Mouse (Mus musculus): ENCODE results near the gene Ssh2. TPM values are rescaled to one million over a fixed set of nuclear protein-coding genes. Genes with fewer than 3 reads are reported as not detected.

Ssh2 gene
- total RNA-seq (2022) = 10 to 100 TPM; 33.1 to 38.3 (median 36.1) TPM

DNA sequence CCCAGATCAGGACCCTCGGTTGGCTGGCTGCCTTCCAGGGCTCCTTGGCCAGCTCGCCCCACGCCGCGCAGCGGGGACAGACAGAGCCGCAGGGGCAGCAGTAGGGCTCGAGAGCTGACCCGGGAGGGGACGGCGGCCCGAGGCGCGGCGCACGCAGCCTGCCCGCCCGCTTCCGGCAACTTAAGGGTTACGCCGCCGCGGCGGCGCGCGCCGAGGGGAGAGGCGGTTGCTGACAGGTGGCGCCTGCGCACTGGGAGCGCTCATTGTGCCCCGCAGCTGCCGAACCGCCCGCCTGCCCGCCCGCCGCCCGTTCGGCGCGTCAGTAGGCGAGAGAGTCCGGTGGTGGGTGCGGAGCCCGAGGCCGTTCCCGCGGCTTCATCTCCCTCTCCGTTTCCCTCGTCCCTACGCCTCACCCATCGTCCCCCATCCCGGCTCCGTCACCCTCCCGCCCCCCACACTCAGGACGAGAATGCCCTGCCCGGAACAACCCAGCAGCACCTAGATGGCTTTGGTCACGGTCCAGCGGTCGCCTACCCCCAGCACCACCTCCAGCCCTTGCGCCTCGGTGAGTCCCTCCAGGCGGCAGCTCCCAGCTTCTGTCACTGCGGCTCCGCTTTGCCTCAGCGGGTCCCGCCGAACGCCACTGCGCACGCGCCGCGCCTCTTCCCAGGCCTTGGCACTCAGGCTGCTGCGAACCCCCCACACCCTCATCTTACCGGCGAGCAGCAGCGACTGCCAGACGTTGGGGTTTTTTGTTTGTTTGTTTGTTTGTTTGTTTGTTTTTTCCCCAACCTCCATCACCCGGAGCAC, at the start of gene Ssh2:
Gene Ssh2, plus strand, starts transcription at position 337 of the 810 bp plus-strand sequence.
- peak; percentile 56 to 77 for DNase-seq (ENCODE audit: low spot score in 2 of 2)

DNA sequence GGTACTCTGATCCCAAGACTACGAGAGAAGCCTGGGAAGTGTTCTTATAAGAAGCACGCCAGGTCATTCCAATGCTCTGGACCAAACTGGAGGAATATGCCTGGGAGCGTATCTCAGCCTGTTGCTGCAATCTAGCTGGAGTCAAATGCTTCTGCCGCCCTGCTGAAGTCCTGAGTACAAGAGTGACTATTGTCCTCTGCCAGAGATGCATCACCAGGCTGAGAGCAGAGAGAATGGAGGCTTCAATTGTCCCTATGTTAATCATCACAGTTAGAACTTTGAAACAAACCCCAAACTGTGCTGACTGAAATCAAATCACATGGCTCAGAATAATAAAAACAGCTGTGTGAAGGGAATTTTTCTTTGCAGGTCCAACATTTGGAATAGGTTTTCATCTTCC, 42.4 kb upstream of the Ssh2 start:
- peak; percentile 20 to 25 for DNase-seq (ENCODE audit: low spot score in 2 of 2)

DNA sequence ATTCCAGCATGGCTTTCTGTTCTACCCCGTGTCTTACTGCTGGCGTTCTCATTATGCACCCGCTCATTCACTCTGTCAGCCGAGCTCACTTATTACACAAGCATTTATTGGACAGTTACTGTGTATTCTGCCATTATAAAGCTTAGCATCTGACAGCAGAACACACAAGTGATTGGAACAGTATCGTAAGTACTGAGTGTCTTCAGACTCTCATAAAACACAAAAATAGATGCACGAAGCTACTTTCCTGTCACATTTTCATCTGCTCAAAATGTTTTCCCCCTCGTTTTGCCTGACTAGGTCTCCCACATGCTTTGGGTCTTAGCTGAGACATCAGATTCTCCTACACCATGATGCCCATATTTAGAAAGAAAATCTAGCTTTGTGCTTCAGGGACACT, 41.6 kb upstream of the Ssh2 start:
- peak; percentile 17 to 28 for DNase-seq (ENCODE audit: low spot score in 2 of 2)

DNA sequence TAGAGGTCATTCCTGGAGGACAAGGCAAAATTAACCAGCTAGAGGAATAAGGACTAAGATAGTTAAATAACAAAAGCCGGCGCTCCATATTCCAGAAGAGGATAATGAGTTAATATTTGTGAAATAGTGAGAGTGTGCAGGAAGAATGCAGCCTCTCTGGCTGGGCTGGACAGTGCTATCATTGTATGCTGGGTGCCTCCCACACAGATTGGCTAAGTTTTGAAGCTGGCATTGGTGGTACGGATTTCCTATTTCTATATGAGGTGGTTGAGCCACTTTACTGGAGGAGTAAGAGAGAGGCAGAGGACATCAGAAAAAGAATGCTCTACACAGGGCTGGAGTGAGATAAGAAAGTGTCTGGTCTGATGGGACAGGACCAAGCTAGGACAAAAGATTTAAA, 36.3 kb upstream of the Ssh2 start:
- no peak for DNase-seq (ENCODE audit: low spot score in 2 of 2)

DNA sequence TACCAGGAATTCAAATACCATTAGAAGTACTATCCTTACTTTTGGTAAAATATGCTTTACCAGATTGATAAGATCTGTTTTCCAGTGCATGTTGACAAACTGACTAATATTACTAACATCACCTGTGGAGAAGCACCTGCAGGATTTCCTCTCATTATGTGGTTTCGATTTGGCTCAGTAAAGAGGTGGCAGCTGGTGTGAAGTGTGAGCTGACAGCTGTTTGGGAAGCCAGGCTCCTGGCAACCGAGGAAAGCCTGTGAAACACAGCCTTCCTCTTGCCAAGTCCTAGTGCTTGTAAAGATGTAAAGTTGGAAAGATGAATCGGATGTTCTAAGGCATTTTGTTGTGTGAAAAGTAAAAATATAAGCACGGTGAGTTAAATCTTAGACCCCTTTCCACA, 35.2 kb upstream of the Ssh2 start:
- peak; percentile 22 to 59 for DNase-seq (ENCODE audit: low spot score in 2 of 2)

DNA sequence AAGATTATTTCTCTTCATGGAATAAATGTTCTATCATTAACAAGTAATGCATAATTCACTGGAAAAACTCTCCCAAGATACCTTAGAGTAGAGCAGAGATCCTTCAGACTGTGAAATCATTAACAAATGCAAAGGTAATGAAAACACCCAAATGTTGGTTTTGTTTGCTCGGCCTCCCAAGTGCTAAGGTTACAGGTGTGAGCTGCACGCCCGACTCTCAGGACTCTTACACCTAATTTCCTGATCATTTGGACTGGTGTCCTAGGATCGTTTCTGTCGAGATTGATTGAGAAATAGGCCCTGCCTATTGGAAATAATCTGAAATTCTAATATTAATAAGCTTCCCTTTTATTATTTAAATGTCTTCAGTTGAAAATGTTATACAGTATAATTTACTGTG, 34.6 kb upstream of the Ssh2 start:
- no peak for DNase-seq (ENCODE audit: low spot score in 2 of 2)

DNA sequence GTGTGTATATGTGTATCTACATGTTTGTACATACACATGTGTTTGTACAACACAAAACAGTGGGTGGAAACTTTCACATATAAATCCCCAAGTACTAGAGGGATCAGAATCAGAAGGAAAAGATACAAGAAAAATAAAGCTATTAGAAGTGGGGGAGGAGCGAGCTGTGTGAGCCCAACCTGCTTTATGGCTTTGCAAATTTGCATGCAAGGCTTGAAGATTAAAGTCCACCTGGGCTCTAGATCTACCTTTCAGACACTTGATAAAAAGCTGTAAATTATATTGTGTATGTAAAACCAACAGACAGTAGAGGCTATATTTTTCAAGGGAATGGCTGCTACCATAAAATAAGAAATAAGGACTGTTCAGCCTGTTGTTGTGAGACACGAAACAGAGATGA, 34.0 kb upstream of the Ssh2 start:
- no peak for DNase-seq (ENCODE audit: low spot score in 2 of 2)

DNA sequence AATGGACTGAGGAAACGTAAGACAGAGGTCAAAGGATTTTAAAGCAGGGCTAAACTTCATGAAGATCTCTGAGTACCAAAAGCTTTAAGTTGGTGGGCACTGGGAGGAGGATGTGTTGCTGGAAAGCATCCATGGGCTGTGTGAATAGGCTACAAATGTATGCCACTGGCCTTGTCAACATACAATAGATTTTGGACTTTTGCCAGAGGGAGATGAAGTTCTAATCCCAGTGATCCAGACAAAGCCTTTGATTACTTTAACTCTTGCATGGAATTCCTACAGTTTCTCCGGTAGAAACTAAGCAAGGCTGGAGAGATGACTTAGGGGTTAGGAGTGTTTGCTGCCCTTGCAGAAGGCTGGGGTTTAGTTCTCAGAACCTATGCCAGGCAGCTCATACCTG, 33.5 kb upstream of the Ssh2 start:
- DNase-seq (ENCODE audit: low spot score in 2 of 2) = no peak

DNA sequence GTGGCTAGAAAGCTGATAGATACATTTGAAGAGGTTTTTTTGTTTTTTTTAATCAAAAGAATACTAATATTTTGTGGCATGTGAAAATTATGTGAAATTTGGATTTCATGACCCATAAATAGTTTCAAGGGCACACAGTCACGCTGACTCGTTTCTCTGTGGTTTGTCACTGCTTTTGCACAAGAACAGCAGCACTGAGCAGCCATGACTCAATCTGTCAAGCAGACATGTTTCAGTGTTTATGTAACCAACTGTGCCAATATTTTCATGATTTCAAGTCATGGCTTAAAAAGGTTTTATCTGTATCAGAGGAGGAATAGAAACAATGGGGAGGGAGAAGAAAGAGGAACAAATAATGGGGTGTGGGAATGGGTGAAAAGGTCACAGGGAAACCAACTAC, 31.2 kb upstream of the Ssh2 start:
- DNase-seq (ENCODE audit: low spot score in 2 of 2) = no peak

DNA sequence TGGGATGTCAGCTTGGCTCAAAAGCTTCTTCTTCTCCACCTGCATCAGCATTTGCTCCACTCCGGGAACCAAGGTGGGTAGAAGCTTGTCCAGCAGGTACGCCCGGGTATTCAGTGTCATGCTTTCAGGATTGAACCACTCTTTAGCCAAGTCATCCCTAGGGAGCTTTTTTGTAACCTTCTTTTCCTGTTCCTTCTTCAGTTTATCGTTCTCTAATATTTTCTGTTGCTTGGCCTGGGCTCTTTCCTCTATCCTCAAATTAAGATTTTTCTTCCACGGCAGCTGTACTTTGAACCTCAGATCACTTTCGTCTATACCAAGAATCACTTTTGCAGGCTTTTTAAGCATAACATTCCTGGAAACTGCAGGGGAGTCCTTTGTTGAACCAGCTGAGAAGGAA, 27.2 kb upstream of the Ssh2 start, which contains the start of gene Efcab5:
Gene Efcab5, minus strand, starts transcription at position 101 of the 400 bp plus-strand sequence.
- no peak for DNase-seq (ENCODE audit: low spot score in 2 of 2)

DNA sequence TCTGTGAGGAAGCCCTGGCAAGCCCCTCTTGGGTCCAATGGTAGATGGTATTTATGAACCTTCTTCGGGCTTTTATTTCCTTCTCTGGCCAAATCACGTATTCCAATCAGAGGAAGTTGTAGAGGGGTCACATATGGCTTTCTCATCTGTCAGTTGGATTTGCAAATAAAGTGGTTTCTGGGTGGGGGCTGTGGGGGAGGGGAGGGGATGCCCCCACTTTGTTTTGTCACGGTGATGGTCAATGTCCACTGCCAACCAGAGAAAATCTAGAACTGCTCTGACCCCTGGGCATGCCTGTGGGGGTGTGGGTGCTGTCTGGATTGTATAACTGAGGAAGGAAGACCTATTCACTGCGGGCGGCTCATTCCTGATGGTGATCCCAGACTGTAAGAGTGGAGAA, 22.7 kb upstream of the Ssh2 start:
- no peak for DNase-seq (ENCODE audit: low spot score in 2 of 2)

DNA sequence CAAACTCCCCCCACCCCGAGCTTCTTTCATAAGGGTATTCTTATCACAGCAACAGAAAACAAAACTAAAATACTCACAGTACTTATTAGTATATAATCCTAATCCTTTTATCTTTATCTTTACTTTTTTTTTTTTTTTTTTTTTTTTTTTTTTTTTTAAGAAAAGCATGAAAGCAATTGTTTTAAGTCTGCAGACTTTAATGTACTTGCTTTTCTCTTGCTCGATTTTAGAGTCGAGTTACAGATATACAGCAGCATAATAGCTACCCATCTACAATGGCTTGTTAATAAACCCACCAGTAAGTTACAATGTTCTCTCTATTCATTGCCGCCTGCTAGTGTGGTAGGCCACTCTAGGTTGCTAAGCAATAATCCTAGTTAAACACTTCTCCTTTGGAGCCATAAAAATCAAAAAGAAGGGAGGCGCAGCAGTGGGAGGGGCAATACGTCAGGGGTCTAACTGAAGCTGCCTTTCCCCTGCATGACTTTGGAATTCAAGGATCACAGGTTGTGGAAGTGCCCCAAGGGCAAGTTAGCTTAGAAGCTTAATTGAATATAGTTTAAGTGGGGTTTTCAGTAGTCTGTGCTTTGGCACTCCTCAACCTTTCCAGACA, 22.0 kb upstream of the Ssh2 start:
- no peak for DNase-seq (ENCODE audit: low spot score in 2 of 2)

DNA sequence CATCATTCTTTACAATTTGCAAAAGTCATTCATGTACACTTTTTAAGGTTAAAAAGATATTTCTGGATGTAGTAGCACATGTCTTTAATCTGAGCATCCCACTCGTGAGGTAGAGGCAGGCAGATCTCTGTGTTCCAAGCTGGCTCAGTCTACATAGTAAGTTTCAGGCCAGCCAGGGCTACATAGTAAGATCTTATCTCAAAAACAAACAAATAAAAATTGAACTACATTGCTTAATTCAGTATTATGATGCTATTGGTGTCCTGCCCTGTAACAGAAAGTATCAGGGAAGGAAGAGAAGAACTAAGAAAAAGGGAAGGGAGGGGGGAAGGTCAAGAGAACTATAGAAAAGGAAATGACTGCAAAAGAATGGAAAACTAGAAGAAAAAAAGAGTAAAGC, 21.3 kb upstream of the Ssh2 start:
- DNase-seq (ENCODE audit: low spot score in 2 of 2) = no peak

DNA sequence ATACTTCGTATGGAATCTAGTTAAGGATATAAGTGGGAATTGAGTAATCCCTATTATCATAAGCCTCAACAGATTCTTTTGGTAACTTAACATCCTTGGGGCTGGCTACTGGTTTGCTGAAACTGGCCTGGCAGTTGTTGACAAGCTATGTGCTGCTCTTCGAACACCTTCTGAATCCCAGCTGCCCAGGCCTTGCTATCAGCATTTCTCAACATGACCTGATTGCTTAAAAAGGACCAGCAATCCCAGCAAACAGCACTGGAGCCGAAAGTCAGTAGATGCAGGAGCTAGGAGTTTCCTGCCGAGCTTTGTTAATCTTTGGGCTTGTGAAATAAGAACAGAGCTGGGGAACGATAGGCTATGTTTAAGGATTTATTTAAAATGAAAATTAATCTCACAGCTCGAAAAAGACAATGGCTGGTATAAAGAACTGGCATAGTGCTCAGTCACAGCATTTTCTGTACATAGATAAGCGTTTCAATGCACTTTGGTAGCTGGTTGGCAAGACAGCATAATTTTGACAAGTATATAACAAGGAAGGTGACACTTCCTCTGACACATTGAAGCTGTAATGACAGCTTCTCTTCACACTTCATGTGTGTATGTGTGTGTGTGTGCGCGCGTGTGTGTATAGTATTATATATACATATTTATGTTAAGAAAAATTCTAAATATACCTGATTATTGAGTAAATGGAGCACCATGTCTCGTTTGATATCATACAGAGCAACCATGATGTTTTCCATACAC, 20.6 kb upstream of the Ssh2 start:
- DNase-seq (ENCODE audit: low spot score in 2 of 2) = no peak

DNA sequence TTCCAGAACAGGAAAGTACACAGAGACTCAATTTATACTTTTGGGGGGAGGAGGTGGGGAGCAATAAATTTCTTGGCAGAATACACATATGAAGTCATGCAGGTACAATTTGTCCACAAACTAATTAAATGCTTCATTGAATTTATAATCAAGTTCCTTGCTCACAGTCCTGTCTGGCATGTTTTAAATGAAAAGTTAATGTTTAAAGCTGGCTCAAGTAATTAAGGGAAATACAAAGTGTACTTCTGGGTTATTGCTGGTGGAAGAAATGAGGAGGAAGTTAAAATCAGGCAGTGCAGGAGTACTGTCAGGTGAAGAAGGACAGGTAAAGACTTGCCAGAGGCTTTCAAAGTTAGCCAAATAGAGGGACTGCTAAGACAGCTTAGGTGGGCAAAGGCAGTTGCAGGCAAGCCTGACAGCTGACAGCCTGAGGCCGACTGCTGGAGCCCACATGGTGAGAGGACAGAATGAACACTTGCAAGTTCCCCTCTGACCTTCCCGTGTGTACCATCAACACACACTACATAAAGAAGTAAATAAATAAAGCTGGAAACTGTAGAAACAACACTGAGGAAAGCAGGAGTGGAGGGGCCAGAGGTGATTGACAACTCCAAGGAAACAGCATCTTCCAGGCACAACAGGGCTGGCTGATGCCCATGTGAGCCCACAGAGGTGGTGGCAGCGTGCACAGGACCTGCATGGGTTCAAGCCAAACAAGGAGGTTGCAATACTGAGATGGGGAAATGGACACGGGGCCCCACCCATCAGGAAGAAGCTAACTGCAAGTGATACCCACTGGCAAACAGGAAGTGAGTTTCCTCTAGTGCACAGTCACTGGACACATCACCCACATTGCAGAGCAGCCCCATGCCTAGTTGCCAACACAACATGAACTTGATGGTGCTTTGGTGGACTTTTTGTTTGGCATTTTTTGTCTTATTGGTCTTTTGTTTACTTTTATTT, 19.6 kb upstream of the Ssh2 start:
- no peak for DNase-seq (ENCODE audit: low spot score in 2 of 2)

DNA sequence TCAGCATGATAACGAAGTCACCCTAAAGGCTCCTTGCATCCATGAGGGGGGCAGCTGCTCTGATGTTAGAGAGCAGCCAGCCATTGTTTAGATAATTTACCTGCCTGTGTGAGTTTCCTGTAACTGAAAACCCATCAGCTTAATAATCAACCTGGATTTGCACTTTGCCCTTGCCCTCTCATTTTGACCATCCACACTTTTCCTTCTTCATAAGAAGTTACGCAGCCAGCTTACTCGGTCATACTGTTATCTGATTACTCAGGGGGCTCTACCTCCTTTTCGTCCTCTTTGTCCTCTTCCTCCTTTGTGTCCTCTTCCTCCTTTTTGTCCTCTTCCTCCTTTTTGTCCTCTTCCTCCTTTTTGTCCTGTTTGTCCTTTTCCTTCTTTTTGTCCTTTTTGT, 16.5 kb upstream of the Ssh2 start:
- DNase-seq (ENCODE audit: low spot score in 2 of 2) = no peak

DNA sequence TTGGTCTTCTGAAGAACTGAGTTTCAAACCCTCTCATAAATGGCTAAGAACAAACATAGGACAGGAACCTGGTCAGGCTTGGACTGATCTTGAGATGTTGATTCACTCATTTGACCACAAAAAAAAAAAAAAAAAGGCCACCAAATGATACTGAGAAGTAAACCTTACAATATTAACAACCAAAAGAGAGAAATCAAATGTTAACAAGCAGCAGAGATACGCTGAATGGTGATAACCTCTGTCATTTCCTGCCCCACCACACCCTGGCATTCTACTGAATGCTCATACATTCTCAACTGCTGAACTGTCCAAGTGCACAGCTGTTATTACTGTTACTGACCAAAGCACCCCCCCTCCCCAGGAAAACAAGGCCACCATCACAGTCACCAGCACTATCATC, 15.4 kb upstream of the Ssh2 start:
- DNase-seq (ENCODE audit: low spot score in 2 of 2) = no peak

DNA sequence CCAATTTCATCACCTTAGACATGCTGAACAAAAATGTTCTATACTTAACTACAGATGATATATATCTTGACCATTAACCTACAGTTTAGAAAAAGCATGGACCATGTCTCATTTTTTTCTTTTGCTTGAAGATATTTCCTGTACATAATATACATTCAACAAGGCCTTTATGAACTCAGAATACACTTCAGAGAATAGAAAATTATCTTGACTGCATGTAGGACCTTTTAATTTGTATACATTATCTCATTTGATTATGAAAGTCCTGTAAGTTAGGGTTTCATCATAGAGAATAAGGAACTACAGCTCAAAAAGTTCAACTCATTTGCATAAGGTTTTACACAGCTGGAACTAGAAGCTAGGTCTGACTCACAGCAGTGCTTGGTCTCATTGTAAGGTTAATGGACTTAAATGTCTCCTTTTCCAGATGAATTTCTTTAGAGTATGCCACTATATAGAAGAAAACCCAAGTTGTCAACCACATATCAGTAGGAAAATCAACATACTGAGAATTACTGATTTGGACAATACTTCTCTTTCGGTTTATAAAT, 1.9 kb upstream of the Ssh2 start:
- DNase-seq (ENCODE audit: low spot score in 2 of 2) = no peak

DNA sequence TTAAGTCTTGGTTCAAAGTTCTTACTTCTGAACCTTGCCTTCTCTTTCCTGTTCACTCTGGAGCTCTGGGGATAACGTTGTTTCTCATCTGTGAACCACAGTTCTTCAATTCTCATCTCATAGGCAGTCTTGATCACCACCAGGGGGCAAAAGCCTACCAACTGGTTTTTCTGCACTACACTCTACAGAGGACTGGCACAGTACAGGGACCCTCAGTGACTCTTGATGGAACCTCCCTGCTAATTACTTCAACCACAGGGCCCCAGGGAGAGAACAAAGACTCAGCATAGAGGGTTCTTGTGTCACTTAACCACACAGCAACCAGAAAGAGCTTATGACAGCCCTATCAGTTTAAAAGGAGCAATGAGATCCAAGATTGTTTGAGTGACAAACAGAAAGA, 1.3 kb upstream of the Ssh2 start:
- peak; percentile 54 to 60 for DNase-seq (ENCODE audit: low spot score in 2 of 2)

DNA sequence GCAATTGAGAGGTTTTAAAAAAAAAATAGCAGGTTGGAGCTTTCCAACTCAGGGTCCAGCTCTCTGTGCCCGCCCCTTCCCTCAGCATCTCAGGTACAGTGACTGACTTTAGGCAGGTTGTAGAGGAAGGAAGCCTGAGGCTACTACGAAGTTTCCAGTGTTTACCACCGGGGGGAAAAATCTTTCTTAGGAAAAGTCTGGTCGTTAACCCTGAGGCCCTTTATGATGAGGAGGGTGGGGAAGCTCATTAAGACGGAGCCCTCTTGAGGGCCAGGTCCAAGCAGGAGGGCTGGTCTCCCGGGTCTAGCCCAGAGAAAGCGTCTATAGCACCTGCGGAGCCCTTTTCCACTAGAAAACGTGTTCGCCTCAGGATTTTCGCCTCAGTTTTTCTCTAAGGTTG, 604 bp upstream of the Ssh2 start:
- no peak for DNase-seq (ENCODE audit: low spot score in 2 of 2)

DNA sequence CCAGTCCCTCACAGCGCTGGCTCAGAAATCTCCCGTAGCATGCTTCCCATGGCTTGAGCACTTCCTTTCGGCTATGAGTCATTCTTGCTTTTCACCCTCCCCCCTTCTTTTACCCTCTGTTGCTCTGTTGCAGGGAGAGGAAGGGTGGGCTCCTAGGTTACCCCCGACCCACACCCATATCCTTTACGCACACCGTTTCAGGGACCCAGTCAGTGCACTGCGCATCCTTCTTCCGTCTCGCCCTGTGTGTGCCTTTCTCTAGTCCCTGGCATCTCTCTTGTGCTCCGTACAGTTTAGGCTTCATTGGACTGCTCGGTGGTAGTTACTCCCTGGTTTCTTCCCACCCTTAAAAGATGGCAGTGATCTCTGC, 659 bp downstream of the Ssh2 start:
- DNase-seq (ENCODE audit: low spot score in 2 of 2) = peak; percentile 28 to 37

Data from layer of hippocampus, adult 8-10 months (tissue).